8 mouse cellular contexts compared by ENCODE assay signal in genomic region chr13:34133326-34134071, GRCm38 (mm10). TPM values are rescaled to one million over a fixed set of nuclear protein-coding genes. Genes with fewer than 3 reads are reported as not detected.
A peak's percentile ranks its signal among the peaks of the same experiment; 100 is the strongest.
DNase-seq lines count a peak whose midpoint lies in the region; ATAC-seq and TF ChIP-seq lines count a peak whose summit lies in the region.

No protein-coding gene starts in this region.

- ATAC-seq in forebrain, postnatal 0 days = no peak
- no peak for ATAC-seq in midbrain, embryonic 15.5 days (replicated peaks)

- peak; percentile 26 for DNase-seq in kidney, postnatal 10 days
- DNase-seq in kidney, postnatal 25 days = no peak
- DNase-seq in embryo, embryonic 10.5 days (ENCODE audit: low spot score) = peak; percentile 82
- DNase-seq in forebrain, postnatal 0 days = peak; percentile 83
- DNase-seq in T-cell, adult 2 months (ENCODE audit: low spot score) = no peak
- no peak for DNase-seq in yolk sac, embryonic 10.5 days (ENCODE audit: low spot score)
- no peak for DNase-seq in urinary bladder, postnatal 25 days (ENCODE audit: low spot score)

- no peak for TF ChIP-seq CTCF in forebrain, postnatal 0 days (IDR thresholded peaks at IDR 0.05; ENCODE audit: low read depth)

- H3K4me2 ChIP-seq in forebrain, postnatal 0 days (ENCODE audit: low read depth) = peak overlapping the region; percentile 83
- peak overlapping the region; percentile 82 for H3K4me2 ChIP-seq in midbrain, embryonic 15.5 days

- H3K27me3 ChIP-seq in forebrain, postnatal 0 days (ENCODE audit: insufficient read depth, low read length) = no peaks in the 10 kb centered on the region
- no peaks in the 10 kb centered on the region for H3K27me3 ChIP-seq in midbrain, embryonic 15.5 days (replicated peaks)

- peak overlapping the region; percentile 100 for H3K27ac ChIP-seq in forebrain, postnatal 0 days (ENCODE audit: low read depth, low read length)
- H3K27ac ChIP-seq in midbrain, embryonic 15.5 days = peak overlapping the region; percentile 100

- H3K4me1 ChIP-seq in forebrain, postnatal 0 days (ENCODE audit: insufficient read depth) = peaks cover 30% of the 10 kb centered on the region
- peaks cover 35% of the 10 kb centered on the region for H3K4me1 ChIP-seq in midbrain, embryonic 15.5 days

- WGBS in forebrain, postnatal 0 days = 2% methylated on average over 15 of the region's 15 CpGs
- under 1% methylated on average over 15 of the region's 15 CpGs for WGBS in midbrain, embryonic 15.5 days

- H3K9ac ChIP-seq in forebrain, postnatal 0 days = peak overlapping the region; percentile 100
- peak overlapping the region; percentile 100 for H3K9ac ChIP-seq in midbrain, embryonic 15.5 days

- H3K9me3 ChIP-seq in forebrain, postnatal 0 days (ENCODE audit: low read length) = no peaks in the 10 kb centered on the region
- H3K9me3 ChIP-seq in midbrain, embryonic 15.5 days = no peaks in the 10 kb centered on the region

- H3K36me3 ChIP-seq in forebrain, postnatal 0 days (ENCODE audit: insufficient read depth) = no peaks in the 10 kb centered on the region
- H3K36me3 ChIP-seq in midbrain, embryonic 15.5 days (replicated peaks) = no peaks in the 10 kb centered on the region

- peak overlapping the region; percentile 90 for H3K4me3 ChIP-seq in forebrain, postnatal 0 days (ENCODE audit: low read depth, low read length)
- peak overlapping the region; percentile 99 for H3K4me3 ChIP-seq in midbrain, embryonic 15.5 days

RNA-seq across cellular contexts. Expression of gene Tubb2b, which starts 3.2 kb away (rescaled TPM):
- total RNA-seq in forebrain, postnatal 0 days (2014; rRNA removed) = 5,538 and 5,638 TPM in 2 replicates
- 1,072 and 1,153 TPM in 2 replicates for polyA plus RNA-seq in forebrain, postnatal 0 days (2015; fragmentation: Nextera tagmentation; extraction: Ambion mirVana)
- polyA plus RNA-seq in midbrain, embryonic 15.5 days (2015; fragmentation: Nextera tagmentation; extraction: Ambion mirVana) = 1,126 and 1,130 TPM in 2 replicates

RNA-seq across cellular contexts. Expression of gene Psmg4, which starts 29.3 kb away (rescaled TPM):
- total RNA-seq in forebrain, postnatal 0 days (2014; rRNA removed) = 56.6 and 108 TPM in 2 replicates
- 99.0 and 150 TPM in 2 replicates for polyA plus RNA-seq in forebrain, postnatal 0 days (2015; fragmentation: Nextera tagmentation; extraction: Ambion mirVana)
- 66.6 and 69.2 TPM in 2 replicates for polyA plus RNA-seq in midbrain, embryonic 15.5 days (2015; fragmentation: Nextera tagmentation; extraction: Ambion mirVana)

RNA-seq across cellular contexts. Expression of gene Tubb2a, which starts 55.7 kb away (rescaled TPM):
- total RNA-seq in forebrain, postnatal 0 days (2014; rRNA removed) = 4,454 and 4,559 TPM in 2 replicates
- 3,524 and 3,579 TPM in 2 replicates for polyA plus RNA-seq in forebrain, postnatal 0 days (2015; fragmentation: Nextera tagmentation; extraction: Ambion mirVana)
- polyA plus RNA-seq in midbrain, embryonic 15.5 days (2015; fragmentation: Nextera tagmentation; extraction: Ambion mirVana) = 3,188 and 3,263 TPM in 2 replicates

Comparison
In these comparisons a context has a peak if more than half of its experiments do, and no peak if none do; other contexts are left out.
1. DNase-seq: peak in kidney, postnatal 10 days (single experiment), embryo, embryonic 10.5 days (single experiment) and forebrain, postnatal 0 days (single experiment); none in kidney, postnatal 25 days (0 of 2), T-cell, adult 2 months (single experiment), yolk sac, embryonic 10.5 days (single experiment) and urinary bladder, postnatal 25 days (single experiment).